Mouse (Mus musculus) activated CD4-positive, CD25-positive, alpha-beta regulatory T cell, adult 4 months (primary cell): ENCODE measurements around the gene Sorcs3. TPM values are rescaled to one million over a fixed set of nuclear protein-coding genes. Genes with fewer than 3 reads are reported as not detected.

Experiments used
- ATAC-seq: one replicate; pipeline ENCODE4 v1.8.0; 2017
- polyA plus RNA-seq, 2 experiments: library from polyadenylated mRNA; unstranded; fragments of 100-300 nt; shearing (Covaris generic); gene quantifications; one replicate each; pipeline ENCODE4 v1.2.1; 2017

The Sorcs3 gene
- not detected for polyA plus RNA-seq

DNA sequence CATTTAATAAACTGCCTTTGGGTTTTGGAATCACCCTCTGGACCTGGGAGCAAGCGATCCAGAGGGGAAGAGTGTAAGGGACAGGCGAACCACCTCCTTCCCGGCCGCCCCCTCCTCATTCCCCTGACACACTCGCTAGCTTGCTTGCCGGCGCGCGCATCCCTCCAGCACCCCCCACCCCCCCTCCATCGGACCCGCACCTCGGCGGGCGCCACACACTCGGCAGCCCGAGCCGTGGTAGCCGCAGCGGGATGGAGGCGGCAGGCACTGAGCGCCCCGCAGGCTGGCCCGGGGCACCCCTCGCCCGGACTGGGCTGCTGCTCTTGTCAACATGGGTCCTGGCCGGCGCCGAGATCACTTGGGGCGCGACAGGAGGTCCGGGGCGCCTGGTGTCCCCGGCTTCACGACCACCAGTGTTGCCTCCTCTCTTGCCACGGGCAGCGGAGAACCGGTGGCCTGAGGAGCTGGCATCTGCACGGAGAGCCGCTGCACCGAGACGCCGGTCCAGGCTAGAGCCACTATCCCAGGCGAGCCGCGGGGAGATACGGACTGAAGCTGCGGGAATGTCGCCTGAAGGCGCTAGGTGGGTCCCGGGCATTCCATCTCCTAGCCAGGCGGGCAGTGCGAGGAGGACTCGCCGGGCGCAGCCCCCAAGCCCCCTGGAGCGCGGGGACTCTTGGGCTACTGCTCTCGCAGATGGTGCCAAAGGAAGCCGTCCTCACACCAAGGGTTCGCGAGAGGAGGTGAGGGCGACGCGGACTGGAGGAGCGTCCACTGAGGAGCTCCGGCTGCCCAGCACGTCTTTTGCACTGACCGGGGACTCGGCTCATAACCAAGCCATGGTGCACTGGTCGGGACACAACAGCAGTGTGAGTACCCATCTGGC, at the start of gene Sorcs3:
Gene Sorcs3 (plus strand): TSS at position 97 of the 886 bp plus-strand sequence.
- ATAC-seq, result no peak

DNA sequence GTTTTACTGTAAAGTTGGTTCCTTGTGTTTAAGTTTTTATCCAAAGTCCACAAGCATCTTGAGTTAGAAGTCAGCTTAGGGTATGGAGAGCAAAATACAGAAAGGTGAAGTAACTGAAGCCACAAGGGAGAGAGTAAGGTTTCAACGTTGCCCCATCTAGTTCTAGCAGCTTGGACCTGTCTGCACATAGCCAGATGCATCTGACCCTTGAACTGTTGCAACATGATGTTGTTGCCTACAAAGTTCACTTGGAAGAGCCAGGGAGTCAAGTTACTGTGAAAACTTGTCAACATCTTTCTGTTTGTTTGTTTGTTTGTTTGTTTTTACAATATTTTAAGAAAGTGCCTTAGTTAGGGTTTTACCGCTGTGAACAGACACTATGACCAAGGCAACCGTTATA, 40.5 kb upstream of the Sorcs3 start:
- no peak for ATAC-seq

DNA sequence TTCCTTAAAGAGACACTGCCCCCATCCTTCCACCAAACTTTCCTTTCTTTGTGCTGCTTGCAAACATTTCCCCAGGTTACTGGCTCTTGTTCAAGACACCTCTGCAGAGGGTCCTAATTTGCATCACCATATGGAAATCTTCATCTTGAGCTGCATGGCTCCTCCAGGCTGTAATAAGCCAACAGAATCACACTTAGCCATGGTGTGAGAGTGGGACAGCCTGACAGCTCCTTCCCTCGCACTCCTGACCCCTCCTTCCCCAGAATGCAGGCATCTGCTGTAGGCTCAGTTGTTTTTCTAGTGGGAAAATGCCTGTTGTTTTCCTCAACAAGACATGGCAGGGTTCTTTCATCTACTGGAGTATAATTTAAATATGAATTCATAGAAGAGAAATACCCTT, 38.7 kb upstream of the Sorcs3 start:
- ATAC-seq, result no peak

- no peak for ATAC-seq
Observed at GRCm38 (mm10) chr19:48168284-48168683, 37.5 kb upstream of the Sorcs3 start.

DNA sequence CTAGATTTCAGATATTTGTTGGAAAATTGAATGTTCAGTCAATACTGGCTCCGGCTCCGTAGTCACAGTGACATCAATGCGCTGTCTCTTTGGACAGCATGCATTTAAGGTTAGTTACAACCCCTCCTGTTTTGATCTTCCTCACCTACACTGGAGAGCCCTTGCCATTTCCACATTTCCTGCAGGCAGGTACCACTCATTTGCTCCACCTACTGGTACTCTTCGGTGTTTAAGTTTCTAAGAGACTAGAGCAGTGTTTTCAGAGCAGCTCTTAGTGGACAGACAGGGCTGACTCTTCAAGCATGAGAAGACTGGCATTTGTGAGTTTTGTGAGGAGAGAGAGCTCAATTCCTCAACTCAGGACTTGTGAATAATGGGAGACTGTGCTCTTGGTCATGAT, 31.1 kb upstream of the Sorcs3 start:
- ATAC-seq, result no peak

DNA sequence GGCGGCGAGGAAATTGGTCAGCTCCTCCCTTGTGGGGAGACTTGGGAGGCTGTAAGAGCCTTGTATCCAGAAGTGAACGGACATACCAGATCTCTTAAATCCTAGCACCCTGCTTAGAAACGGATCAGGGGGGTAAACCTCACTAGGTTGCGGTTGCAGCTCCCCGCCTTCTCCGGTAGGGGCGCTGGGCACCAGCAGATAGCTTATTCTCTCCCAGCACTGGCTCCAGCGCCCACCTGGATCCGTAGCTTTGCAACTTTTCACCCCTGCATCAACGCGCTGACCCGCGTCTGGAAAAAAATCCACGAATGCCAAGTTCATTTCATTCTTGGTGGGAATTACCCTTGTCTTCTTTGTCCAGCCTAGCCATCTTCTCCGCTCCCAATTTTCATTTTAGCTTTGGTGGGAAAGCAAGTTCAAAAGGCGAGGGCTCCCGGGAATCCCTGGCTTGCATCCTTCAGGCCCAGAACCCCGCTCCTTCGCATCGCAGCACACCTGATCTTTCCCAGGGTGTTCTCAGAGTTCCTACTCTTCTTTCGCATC, 1.8 kb upstream of the Sorcs3 start:
- ATAC-seq, result no peak

- ATAC-seq, result no peak
Observed at GRCm38 (mm10) chr19:48204476-48204875, 1.3 kb upstream of the Sorcs3 start.

DNA sequence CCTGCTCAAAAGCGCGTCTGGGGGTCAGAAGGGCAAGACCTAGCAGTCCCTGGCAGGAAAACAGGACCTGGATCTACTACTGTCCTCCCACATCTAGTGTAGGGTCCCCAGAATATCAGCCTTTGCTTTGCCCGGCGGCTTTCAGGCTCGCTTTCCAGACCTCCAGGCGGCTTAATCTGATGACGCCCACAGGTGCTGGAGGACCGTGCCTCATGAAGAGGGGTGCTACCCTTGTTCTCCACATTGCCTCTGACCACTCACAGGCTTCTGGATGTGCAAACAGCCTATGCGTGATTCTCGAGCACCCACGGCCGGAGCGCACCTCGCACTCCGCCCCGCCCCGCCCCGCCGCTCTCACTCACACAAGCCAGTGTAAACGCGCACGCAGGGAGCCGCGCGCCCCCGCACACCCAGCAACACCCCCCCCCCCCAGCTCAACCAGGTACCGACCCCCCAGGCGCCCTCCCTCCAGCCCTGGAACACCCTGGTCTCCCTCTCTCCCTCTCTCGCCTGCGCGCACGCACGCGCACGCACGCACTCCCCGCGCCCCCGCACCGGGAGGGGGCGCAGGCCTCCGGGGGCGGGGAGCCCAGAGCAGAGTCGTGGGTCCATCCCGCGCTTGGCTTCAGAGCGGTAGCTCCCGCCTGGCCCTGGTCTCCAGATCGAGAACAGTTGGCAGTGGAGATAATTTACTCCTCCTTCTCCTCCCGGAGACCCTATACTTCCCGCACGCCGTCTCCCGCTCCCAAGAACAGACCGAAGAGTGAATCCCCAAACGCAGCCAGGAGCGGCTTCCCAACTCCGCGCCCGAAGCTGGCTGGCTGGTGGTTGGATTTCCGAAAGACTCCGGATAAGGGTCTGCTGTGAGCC, 698 bp upstream of the Sorcs3 start:
- ATAC-seq, result no peak

DNA sequence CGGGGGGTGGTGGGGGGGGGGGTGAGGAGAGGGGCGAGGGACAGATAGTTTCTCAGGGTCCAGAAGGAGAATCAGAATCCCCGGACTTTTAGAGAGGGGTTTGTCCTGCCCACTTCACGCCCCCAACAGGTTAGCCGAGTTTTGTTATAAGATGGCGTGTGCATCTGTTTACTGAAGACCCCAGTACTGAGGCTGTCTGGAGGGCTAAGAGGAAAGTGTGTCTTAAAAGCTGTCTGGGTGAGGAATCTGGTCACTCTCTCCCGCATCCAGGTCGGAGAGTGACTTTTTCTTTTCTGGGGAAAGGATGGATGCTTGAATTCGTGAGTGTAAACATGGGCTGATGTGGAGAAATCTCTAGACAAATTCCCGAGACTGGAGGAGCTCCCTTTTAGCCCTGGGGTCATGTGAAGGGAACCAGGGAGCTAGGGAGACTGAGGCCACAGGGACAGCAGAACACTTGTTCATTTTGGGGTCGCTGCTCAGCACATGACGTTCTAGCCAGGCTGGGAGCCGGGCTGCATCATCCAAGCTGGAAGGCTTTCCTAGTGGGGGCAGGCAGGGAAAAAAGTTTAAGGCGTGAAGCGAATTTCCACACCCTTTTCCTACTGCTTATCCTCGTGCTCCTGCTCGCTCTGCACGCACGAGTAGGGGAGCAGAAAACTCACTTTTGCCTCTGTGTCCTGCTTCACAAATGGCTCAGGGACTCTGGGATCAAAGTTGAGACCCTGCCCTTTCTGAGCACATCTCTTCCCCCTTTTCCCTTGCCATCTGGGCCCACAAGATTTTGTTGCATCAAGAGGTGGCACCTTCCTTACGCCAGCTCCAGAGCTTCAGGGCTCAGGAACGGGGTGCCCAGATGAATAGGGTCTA, 1.3 kb downstream of the Sorcs3 start:
- no peak for ATAC-seq

GRCm38 (mm10) chr19:48207731-48208370, 2.0 kb downstream of the Sorcs3 start:
- no peak for ATAC-seq

GRCm38 (mm10) chr19:48215379-48215778, 9.6 kb downstream of the Sorcs3 start:
- ATAC-seq, result no peak

GRCm38 (mm10) chr19:48237786-48238372, 32.1 kb downstream of the Sorcs3 start:
- no peak for ATAC-seq

DNA sequence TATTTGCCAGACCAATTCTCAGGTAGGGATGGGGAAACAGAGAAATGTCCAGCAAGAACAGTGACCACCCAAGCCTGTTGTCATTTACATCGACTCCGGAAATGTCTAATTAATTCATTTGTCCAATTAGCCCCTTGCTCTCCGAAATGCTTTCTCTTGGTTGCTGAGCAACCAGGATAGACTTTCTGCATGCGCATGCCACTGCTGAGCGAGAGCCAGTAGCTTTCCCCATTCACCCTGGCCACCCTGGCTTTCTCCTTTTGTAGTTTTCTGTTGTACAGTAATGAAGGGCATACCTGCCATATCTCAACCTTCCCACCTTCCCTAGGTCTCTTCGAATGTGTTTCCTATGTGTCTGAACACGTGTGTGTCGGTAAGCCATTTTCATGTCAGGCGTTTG, 32.6 kb downstream of the Sorcs3 start:
- ATAC-seq, result no peak

DNA sequence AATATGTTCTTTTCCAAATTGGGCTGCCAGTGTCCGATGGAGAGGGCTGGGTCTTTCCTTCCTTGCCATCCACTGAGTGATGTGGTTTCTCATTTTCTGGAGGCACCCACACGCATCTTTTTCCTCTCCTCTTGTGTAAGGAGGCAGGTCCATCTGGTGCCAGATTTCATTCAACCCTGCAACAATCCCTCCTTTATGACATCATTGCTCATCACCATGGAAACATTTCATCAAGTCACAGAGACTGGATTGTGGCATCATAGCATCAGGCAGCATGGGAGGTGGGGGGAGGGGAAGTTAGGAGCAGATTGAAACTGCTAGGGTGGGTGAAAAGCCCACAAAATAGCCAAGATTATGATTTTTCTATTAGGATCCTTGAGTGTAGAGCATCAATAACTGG, 35.1 kb downstream of the Sorcs3 start:
- no peak for ATAC-seq

GRCm38 (mm10) chr19:48244036-48244435, 38.2 kb downstream of the Sorcs3 start:
- ATAC-seq, result no peak

GRCm38 (mm10) chr19:48259223-48259622, 53.4 kb downstream of the Sorcs3 start:
- no peak for ATAC-seq

DNA sequence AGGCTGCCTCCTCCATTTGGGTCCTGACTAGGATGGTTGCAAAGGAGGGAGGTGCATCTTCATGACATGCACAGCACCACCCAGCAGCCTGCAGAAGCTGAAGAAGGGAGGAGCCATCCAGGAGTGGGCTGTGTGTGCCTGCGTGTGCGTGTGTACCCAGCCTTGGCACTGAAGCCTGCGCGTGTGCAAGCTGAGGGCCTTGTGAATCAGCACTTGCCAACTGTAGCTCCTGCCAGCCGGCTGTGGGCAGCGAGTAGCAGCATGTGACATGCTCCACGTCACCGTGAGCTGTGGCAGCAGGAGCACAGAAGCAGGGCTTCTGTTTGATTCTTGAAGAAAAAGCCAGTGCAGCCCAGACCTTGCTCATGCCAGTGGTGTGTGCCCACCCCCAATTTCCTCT, 54.8 kb downstream of the Sorcs3 start:
- no peak for ATAC-seq

- ATAC-seq, result no peak
Observed at GRCm38 (mm10) chr19:48263750-48264149, 57.9 kb downstream of the Sorcs3 start.

- ATAC-seq, result no peak
Observed at GRCm38 (mm10) chr19:48280273-48280672, 74.4 kb downstream of the Sorcs3 start.

- no peak for ATAC-seq
Observed at GRCm38 (mm10) chr19:48282250-48282649, 76.4 kb downstream of the Sorcs3 start.

DNA sequence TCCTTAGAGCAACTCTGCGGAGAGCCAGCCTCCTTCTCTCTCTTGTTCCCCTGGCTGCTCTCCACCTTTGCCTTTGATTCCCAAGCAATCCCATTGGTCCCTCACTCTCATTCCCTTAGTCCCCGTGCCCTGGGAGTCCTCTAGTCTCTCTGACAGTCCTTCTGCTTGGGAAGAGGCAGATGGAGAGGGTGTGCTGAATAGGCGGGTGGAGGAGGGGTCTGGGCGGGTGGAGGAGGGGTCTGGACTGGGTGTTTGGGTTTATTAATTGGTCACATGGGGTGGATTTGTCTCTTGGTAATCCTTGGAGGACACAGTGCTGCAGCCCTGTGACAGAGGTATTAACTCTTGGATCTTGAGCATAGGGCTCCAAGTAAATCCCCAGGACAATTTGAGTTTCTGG, 77.4 kb downstream of the Sorcs3 start:
- no peak for ATAC-seq
